Mouse (Mus musculus): ENCODE results near the gene Olfr698. TPM values are rescaled to one million over a fixed set of nuclear protein-coding genes. Genes with fewer than 3 reads are reported as not detected.
"Not testable (repeated sequence)": the region's sequence is repeated elsewhere in the genome, so short reads cannot be mapped to it uniquely, and the experiment has no call there.

Olfr698 gene
- polyA plus RNA-seq, 1 experiment from 2014 or later: not detected

DNA sequence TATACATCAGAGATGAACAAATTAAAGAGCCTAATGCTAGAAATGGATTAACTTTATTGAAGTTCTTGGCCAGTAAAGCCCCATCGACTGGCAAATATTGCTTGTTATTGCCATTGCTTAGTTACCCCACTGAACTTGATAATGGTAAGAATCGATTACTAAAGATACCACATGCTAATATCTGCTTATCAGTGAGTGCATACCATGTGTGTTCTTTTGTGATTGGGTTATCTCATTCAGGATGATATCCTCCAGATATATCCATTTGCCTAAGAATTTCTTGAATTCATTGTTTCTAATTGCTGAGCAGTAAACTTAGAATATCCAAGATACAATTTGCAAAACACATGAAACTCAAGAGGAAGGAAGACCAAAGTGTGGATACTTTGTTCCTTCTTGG, 29.5 kb downstream of the Olfr698 start:
- 85% methylated on average over 2 of the region's 2 CpGs for WGBS
- H3K36me3 ChIP-seq (ENCODE audit: control insufficient read depth, insufficient read depth, low read length); H3K9ac ChIP-seq (replicated peaks; ENCODE audit: low read depth, low read length); H3K27me3 ChIP-seq (ENCODE audit: control insufficient read depth, insufficient read depth, low read length); H3K4me3 ChIP-seq (ENCODE audit: low read depth, low read length); ATAC-seq (ENCODE audit: insufficient number of reproducible peaks, insufficient read depth, low FRiP score, low read depth); H3K9me3 ChIP-seq (ENCODE audit: control insufficient read depth, low read depth, low read length); H3K4me2 ChIP-seq (replicated peaks; ENCODE audit: low read depth, low read length); H3K27ac ChIP-seq (ENCODE audit: low read length); H3K4me1 ChIP-seq (ENCODE audit: control insufficient read depth, insufficient read depth, low read length): not testable (repeated sequence)

DNA sequence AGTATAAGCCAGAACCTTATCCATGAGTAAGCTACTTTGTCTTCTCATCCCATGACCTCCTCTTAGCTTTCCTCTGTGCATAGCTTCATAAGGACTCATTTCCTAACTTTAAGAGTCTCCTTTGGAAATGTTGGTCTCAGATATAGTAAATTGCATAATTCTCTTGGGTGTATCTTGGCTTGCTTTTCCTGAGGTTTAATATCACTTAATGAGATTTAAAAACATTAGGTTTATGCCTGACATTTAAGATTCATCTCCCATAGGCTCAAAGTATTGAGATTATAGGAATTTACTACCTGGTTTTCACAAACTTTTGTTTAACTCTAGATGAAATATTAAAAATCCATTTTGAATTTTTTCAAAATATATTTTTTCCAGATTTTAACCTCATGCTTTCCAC, 38.9 kb downstream of the Olfr698 start, which contains the start of gene Olfr695:
Gene Olfr695, minus strand, starts transcription at position 101 of the 400 bp plus-strand sequence.
- no peaks in the 10 kb centered on the region for H3K27me3 ChIP-seq (ENCODE audit: control insufficient read depth, insufficient read depth, low read length)
- ATAC-seq (ENCODE audit: insufficient number of reproducible peaks, insufficient read depth, low FRiP score, low read depth): no peak
- H3K36me3 ChIP-seq (ENCODE audit: control insufficient read depth, insufficient read depth, low read length): no peaks in the 10 kb centered on the region
- no peak within 1 kb of the TSS for H3K4me3 ChIP-seq (ENCODE audit: low read depth, low read length)
- H3K9ac ChIP-seq (replicated peaks; ENCODE audit: low read depth, low read length): no peak within 1 kb of the TSS
- H3K9me3 ChIP-seq (ENCODE audit: control insufficient read depth, low read depth, low read length): no peaks in the 10 kb centered on the region
- no peaks in the 10 kb centered on the region for H3K4me1 ChIP-seq (ENCODE audit: control insufficient read depth, insufficient read depth, low read length)
- no peak within 1 kb of the TSS for H3K4me2 ChIP-seq (replicated peaks; ENCODE audit: low read depth, low read length)
- no peak within 1 kb of the TSS for H3K27ac ChIP-seq (ENCODE audit: low read length)

DNA sequence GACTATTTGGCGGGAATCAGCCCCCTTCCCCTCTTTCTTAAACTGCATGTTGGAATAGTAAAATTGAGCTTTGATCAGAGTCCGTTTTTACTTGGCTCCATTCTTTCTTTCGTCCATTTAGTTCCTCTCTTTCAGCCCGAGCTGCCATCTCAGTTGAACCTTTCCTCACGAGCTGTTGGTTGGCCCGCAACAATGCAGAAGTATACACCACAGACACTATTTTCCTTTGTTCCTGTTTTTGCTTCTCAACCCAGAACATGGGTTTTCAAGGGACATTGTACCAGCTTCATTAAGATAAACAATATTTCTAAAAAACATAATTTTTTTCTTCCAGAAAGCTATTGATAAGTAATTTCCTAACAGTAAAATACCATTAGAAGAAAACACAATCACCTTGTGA, 43.7 kb downstream of the Olfr698 start:
- H3K27me3 ChIP-seq (ENCODE audit: control insufficient read depth, insufficient read depth, low read length): no peaks in the 10 kb centered on the region
- ATAC-seq (ENCODE audit: insufficient number of reproducible peaks, insufficient read depth, low FRiP score, low read depth): no peak
- no peak overlapping the region for H3K4me2 ChIP-seq (replicated peaks; ENCODE audit: low read depth, low read length)
- H3K4me1 ChIP-seq (ENCODE audit: control insufficient read depth, insufficient read depth, low read length): no peaks in the 10 kb centered on the region
- WGBS: 80% methylated on average over 6 of the region's 6 CpGs
- no peaks in the 10 kb centered on the region for H3K9me3 ChIP-seq (ENCODE audit: control insufficient read depth, low read depth, low read length)
- no peak overlapping the region for H3K27ac ChIP-seq (ENCODE audit: low read length)
- H3K4me3 ChIP-seq (ENCODE audit: low read depth, low read length): no peak overlapping the region
- H3K36me3 ChIP-seq (ENCODE audit: control insufficient read depth, insufficient read depth, low read length): no peaks in the 10 kb centered on the region
- H3K9ac ChIP-seq (replicated peaks; ENCODE audit: low read depth, low read length): no peak overlapping the region

DNA sequence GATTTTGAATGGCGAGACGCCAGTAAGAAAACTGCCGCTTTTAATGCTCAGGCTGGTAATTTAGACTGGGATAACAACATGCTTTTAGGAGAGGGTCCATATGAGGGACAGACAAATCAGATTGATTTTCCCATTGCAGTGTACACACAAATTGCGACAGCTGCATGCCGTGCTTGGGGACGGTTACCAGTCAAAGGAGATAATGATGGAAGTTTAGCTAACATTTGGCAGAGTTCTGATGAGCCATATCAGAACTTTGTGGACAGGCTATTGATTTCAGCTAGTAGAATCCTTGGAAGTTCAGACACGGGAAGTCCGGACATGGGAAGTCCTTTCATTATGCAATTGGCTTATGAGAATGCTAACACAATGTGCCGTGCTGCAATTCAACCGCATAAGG, 47.5 kb downstream of the Olfr698 start:
- WGBS: 88% methylated on average over 10 of the region's 10 CpGs
- not testable (repeated sequence) for H3K36me3 ChIP-seq (ENCODE audit: control insufficient read depth, insufficient read depth, low read length); H3K9me3 ChIP-seq (ENCODE audit: control insufficient read depth, low read depth, low read length); H3K9ac ChIP-seq (replicated peaks; ENCODE audit: low read depth, low read length); ATAC-seq (ENCODE audit: insufficient number of reproducible peaks, insufficient read depth, low FRiP score, low read depth); H3K4me2 ChIP-seq (replicated peaks; ENCODE audit: low read depth, low read length); H3K4me3 ChIP-seq (ENCODE audit: low read depth, low read length); H3K27me3 ChIP-seq (ENCODE audit: control insufficient read depth, insufficient read depth, low read length); H3K4me1 ChIP-seq (ENCODE audit: control insufficient read depth, insufficient read depth, low read length); H3K27ac ChIP-seq (ENCODE audit: low read length)

Other genes with a start within 250 kb of the Olfr698 start
- not detected in 2 replicates for gene Olfr693, start 74.8 kb downstream of the Olfr698 start, polyA plus RNA-seq (2014; fragmentation: Nextera tagmentation; extraction: Ambion mirVana)
- gene Olfr694, start 63.6 kb downstream of the Olfr698 start, polyA plus RNA-seq (2014; fragmentation: Nextera tagmentation; extraction: Ambion mirVana): not detected in 2 replicates
- gene Olfr695, start 39.0 kb downstream of the Olfr698 start, polyA plus RNA-seq (2014; fragmentation: Nextera tagmentation; extraction: Ambion mirVana): not detected in 2 replicates
- not detected in 2 replicates for gene Olfr697, start 13.0 kb downstream of the Olfr698 start, polyA plus RNA-seq (2014; fragmentation: Nextera tagmentation; extraction: Ambion mirVana)
- not detected in 2 replicates for gene Olfr699, start 37.8 kb upstream of the Olfr698 start, polyA plus RNA-seq (2014; fragmentation: Nextera tagmentation; extraction: Ambion mirVana)
- gene Olfr700, start 53.4 kb upstream of the Olfr698 start, polyA plus RNA-seq (2014; fragmentation: Nextera tagmentation; extraction: Ambion mirVana): not detected in 2 replicates
- gene Olfr701, start 58.7 kb upstream of the Olfr698 start, polyA plus RNA-seq (2014; fragmentation: Nextera tagmentation; extraction: Ambion mirVana): not detected in 2 replicates
- not detected in 2 replicates for gene Olfr702, start 78.5 kb upstream of the Olfr698 start, polyA plus RNA-seq (2014; fragmentation: Nextera tagmentation; extraction: Ambion mirVana)
- not detected in 2 replicates for gene Olfr703, start 88.0 kb upstream of the Olfr698 start, polyA plus RNA-seq (2014; fragmentation: Nextera tagmentation; extraction: Ambion mirVana)
- gene Olfr704, start 107.8 kb upstream of the Olfr698 start, polyA plus RNA-seq (2014; fragmentation: Nextera tagmentation; extraction: Ambion mirVana): not detected in 2 replicates
- gene Olfr705, start 121.5 kb upstream of the Olfr698 start, polyA plus RNA-seq (2014; fragmentation: Nextera tagmentation; extraction: Ambion mirVana): not detected in 2 replicates
- not detected in 2 replicates for gene Olfr706, start 132.8 kb upstream of the Olfr698 start, polyA plus RNA-seq (2014; fragmentation: Nextera tagmentation; extraction: Ambion mirVana)
- not detected in 2 replicates for gene Olfr707, start 145.8 kb upstream of the Olfr698 start, polyA plus RNA-seq (2014; fragmentation: Nextera tagmentation; extraction: Ambion mirVana)
- gene Olfr1532-ps1, start 152.6 kb upstream of the Olfr698 start, polyA plus RNA-seq (2014; fragmentation: Nextera tagmentation; extraction: Ambion mirVana): not detected in 2 replicates
- gene Olfr709-ps1, start 176.8 kb upstream of the Olfr698 start, polyA plus RNA-seq (2014; fragmentation: Nextera tagmentation; extraction: Ambion mirVana): not detected in 2 replicates
- gene Olfr710, start 192.9 kb upstream of the Olfr698 start, polyA plus RNA-seq (2014; fragmentation: Nextera tagmentation; extraction: Ambion mirVana): not detected in 2 replicates
- gene Olfr6, start 208.5 kb upstream of the Olfr698 start, polyA plus RNA-seq (2014; fragmentation: Nextera tagmentation; extraction: Ambion mirVana): not detected in 2 replicates
- not detected in 2 replicates for gene Olfr711, start 220.1 kb upstream of the Olfr698 start, polyA plus RNA-seq (2014; fragmentation: Nextera tagmentation; extraction: Ambion mirVana)